Mouse (Mus musculus): ENCODE data around the gene Orai3.

DNA sequence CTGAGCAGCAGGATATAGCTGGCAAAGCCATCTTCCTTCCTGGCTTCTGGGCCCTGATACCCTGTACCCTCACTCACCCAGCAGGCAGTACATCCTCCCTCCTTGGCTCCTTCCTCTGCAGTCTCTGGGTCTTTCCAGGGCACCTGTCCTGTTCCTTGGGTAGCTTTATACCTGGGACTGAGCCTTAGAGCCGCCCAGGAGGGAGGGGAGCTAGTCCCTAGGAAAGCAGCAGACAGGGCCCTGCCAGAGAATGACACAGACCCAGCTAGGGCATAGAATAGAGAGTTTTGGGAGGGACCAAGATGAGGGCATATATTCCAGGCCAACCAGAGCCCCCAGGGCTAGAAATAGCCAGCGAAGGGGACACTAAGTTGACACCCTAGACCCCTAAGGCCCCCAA is 44.1 kb upstream of the Orai3 start:
- TF ChIP-seq ETS1 (conservative IDR thresholded peaks at IDR 0.05; ENCODE audit: low read depth, low read length) = no peak
- no peak for TF ChIP-seq CTCF (conservative IDR thresholded peaks at IDR 0.05 in 1 of 2, IDR thresholded peaks at IDR 0.05 in 1 of 2; ENCODE audit: low read depth in 2 of 2, low read length in 2 of 2)
- TF ChIP-seq POLR2A (IDR thresholded peaks at IDR 0.05; ENCODE audit: low read depth, low read length) = no peak

Measured in CH12.LX (cell line).